ENCODE assay signal across 10 mouse cellular contexts in the genomic region with DNA sequence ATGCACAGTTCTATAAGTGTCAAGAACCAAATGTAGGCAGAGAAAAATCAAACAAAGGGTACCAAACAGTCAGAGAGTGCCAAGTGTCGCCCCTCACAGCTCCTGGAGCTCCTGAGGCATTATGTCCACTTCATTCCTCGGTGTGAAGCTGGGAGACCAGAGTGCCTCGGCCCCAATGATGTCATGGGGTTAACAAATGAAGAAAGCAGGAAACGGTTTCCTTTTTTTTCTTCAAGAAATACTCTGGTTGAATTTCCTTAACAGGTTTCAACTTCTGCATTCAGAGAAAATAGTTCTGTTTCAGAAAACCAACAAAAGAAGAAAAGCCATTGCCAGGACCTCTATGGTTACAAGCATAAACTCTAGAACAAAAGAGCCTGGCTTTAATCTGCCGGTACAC. TPM values are rescaled to one million over a fixed set of nuclear protein-coding genes. Genes with fewer than 3 reads are reported as not detected.
DNase-seq lines count a peak whose midpoint lies in the region; ATAC-seq and TF ChIP-seq lines count a peak whose summit lies in the region.
"Had no signal": no experiment of that assay in that cellular context is flagged by ENCODE, and none has a peak within 500 bp of the region (broad histone marks: within the 10 kb centered on the region; RNA-seq: fewer than 3 reads in every experiment).

No protein-coding gene starts in this region.

- H3K4me1 ChIP-seq in hindbrain, embryonic 10.5 days (replicated peaks) = peaks cover 31% of the 10 kb centered on the region
- no peaks in the 10 kb centered on the region for H3K4me1 ChIP-seq in hindbrain, embryonic 11.5 days (replicated peaks; ENCODE audit: control insufficient read depth, insufficient read depth, low read length)
- H3K4me1 ChIP-seq in hindbrain, embryonic 13.5 days (replicated peaks) = peaks cover 50% of the 10 kb centered on the region
- peaks cover 38% of the 10 kb centered on the region for H3K4me1 ChIP-seq in midbrain, embryonic 15.5 days
- peaks cover 27% of the 10 kb centered on the region for H3K4me1 ChIP-seq in thymus, adult 2 months (replicated peaks; ENCODE audit: control insufficient read depth, insufficient read depth, low read length)

- ATAC-seq in hindbrain, embryonic 11.5 days (ENCODE audit: low FRiP score) = no peak
- peak; percentile 20; the same call in 1 of the 2 replicates for ATAC-seq in common myeloid progenitor, adult 5-6 weeks (replicated peaks; ENCODE audit: low read depth, poor library complexity, severe bottlenecking)
- ATAC-seq in hindbrain, embryonic 13.5 days (ENCODE audit: low FRiP score) = 0 out of 2 replicates have a peak, but pooled peaks have one; percentile 22
- ATAC-seq in midbrain, embryonic 15.5 days (replicated peaks) = no peak
- ATAC-seq: intestine, postnatal 0 days had no signal

- H3K36me3 ChIP-seq in hindbrain, embryonic 10.5 days = no peaks in the 10 kb centered on the region
- H3K36me3 ChIP-seq in hindbrain, embryonic 11.5 days (ENCODE audit: control insufficient read depth, insufficient read depth, low read length) = no peaks in the 10 kb centered on the region
- H3K36me3 ChIP-seq in hindbrain, embryonic 13.5 days = no peaks in the 10 kb centered on the region
- H3K36me3 ChIP-seq in midbrain, embryonic 15.5 days (replicated peaks) = no peaks in the 10 kb centered on the region
- H3K36me3 ChIP-seq in thymus, adult 2 months (ENCODE audit: control insufficient read depth, insufficient read depth, low read length) = no peaks in the 10 kb centered on the region

- no peak for TF ChIP-seq CTCF in thymus, adult 2 months (IDR thresholded peaks at IDR 0.05; ENCODE audit: borderline replicate concordance, control insufficient read depth, extremely low read depth, insufficient read depth, low read length, poor library complexity)

- no peak overlapping the region for H3K4me2 ChIP-seq in hindbrain, embryonic 11.5 days (replicated peaks; ENCODE audit: low read depth, low read length)
- H3K4me2 ChIP-seq in hindbrain, embryonic 13.5 days = no peak overlapping the region
- no peak overlapping the region for H3K4me2 ChIP-seq in midbrain, embryonic 15.5 days

- TF ChIP-seq POLR2A in thymus, adult 2 months (IDR thresholded peaks at IDR 0.05; ENCODE audit: control insufficient read depth, extremely low read depth, insufficient read depth, low read length, poor library complexity) = no peak

- WGBS in hindbrain, embryonic 10.5 days = 56% methylated on average over 5 of the region's 5 CpGs
- 58% methylated on average over 5 of the region's 5 CpGs for WGBS in hindbrain, embryonic 11.5 days
- WGBS in hindbrain, embryonic 13.5 days = 45% methylated on average over 5 of the region's 5 CpGs
- WGBS in midbrain, embryonic 15.5 days = 27% methylated on average over 5 of the region's 5 CpGs
- WGBS in thymus, adult 2 months = 20% methylated on average over 5 of the region's 5 CpGs

- no peaks in the 10 kb centered on the region for H3K9me3 ChIP-seq in hindbrain, embryonic 10.5 days
- H3K9me3 ChIP-seq in hindbrain, embryonic 11.5 days (ENCODE audit: control insufficient read depth, low read length) = no peaks in the 10 kb centered on the region
- no peaks in the 10 kb centered on the region for H3K9me3 ChIP-seq in hindbrain, embryonic 13.5 days
- H3K9me3 ChIP-seq in midbrain, embryonic 15.5 days = no peaks in the 10 kb centered on the region

- H3K27ac ChIP-seq in hindbrain, embryonic 10.5 days = peak overlapping the region; percentile 76; the same call in 1 of the 2 replicates
- no peak overlapping the region for H3K27ac ChIP-seq in hindbrain, embryonic 11.5 days (ENCODE audit: low read depth, low read length)
- H3K27ac ChIP-seq in hindbrain, embryonic 13.5 days = peak overlapping the region; percentile 53
- peak overlapping the region; percentile 43; the same call in 1 of the 2 replicates for H3K27ac ChIP-seq in midbrain, embryonic 15.5 days
- no peak overlapping the region; the same call in 1 of the 2 replicates for H3K27ac ChIP-seq in thymus, adult 2 months (ENCODE audit: control insufficient read depth, insufficient read depth, low read length)

- H3K4me3 ChIP-seq in hindbrain, embryonic 10.5 days = no peak overlapping the region
- H3K4me3 ChIP-seq in hindbrain, embryonic 11.5 days (ENCODE audit: low read depth, low read length) = no peak overlapping the region
- H3K4me3 ChIP-seq in hindbrain, embryonic 13.5 days = no peak overlapping the region
- no peak overlapping the region for H3K4me3 ChIP-seq in midbrain, embryonic 15.5 days
- no peak overlapping the region for H3K4me3 ChIP-seq in thymus, adult 2 months (ENCODE audit: control insufficient read depth, insufficient read depth, low read length)

- H3K27me3 ChIP-seq in hindbrain, embryonic 10.5 days (ENCODE audit: insufficient read depth, poor library complexity, severe bottlenecking) = no peaks in the 10 kb centered on the region
- H3K27me3 ChIP-seq in hindbrain, embryonic 11.5 days (ENCODE audit: control insufficient read depth, insufficient read depth, low read length) = no peaks in the 10 kb centered on the region
- H3K27me3 ChIP-seq in hindbrain, embryonic 13.5 days = no peaks in the 10 kb centered on the region
- H3K27me3 ChIP-seq in midbrain, embryonic 15.5 days (replicated peaks) = no peaks in the 10 kb centered on the region
- H3K27me3 ChIP-seq in thymus, adult 2 months (ENCODE audit: control insufficient read depth, insufficient read depth, low read length) = no peaks in the 10 kb centered on the region

- no peak overlapping the region for H3K9ac ChIP-seq in hindbrain, embryonic 11.5 days (ENCODE audit: low read depth, low read length)
- 0 out of 2 replicates have a peak overlapping the region, but pooled peaks have one; percentile 25 for H3K9ac ChIP-seq in hindbrain, embryonic 13.5 days
- H3K9ac ChIP-seq in midbrain, embryonic 15.5 days = no peak overlapping the region

- no peak for DNase-seq in hindbrain, embryonic 10.5 days (ENCODE audit: low spot score)
- DNase-seq in hindbrain, embryonic 11.5 days (ENCODE audit: low spot score) = no peak
- no peak for DNase-seq in thymus, postnatal 25 days
- DNase-seq in left cerebral cortex, adult 11 months (ENCODE audit: low spot score) = no peak
- no peak for DNase-seq in thymus, adult 2 months
- DNase-seq: adrenal gland, postnatal 10 days had no signal

RNA-seq across cellular contexts. Expression of a gene that starts 36.4 kb away (rescaled TPM):
- polyA plus RNA-seq in hindbrain, embryonic 10.5 days (2016; fragmentation: Nextera tagmentation; extraction: Ambion mirVana) = 8.1 and 10.1 TPM in 2 replicates
- 9.9 and 11.1 TPM in 2 replicates for polyA plus RNA-seq in hindbrain, embryonic 11.5 days (2014; fragmentation: Nextera tagmentation; extraction: Ambion mirVana)
- total RNA-seq in common myeloid progenitor, adult 5-6 weeks (2017) = 8.4 and 15.8 TPM in 2 replicates
- polyA plus RNA-seq in hindbrain, embryonic 13.5 days (2015; fragmentation: Nextera tagmentation; extraction: Ambion mirVana) = 14.3 and 16.5 TPM in 2 replicates
- polyA plus RNA-seq in midbrain, embryonic 15.5 days (2015; fragmentation: Nextera tagmentation; extraction: Ambion mirVana) = 15.6 and 15.7 TPM in 2 replicates
- polyA plus RNA-seq in thymus, adult 2 months (2012; rRNA removed) = 40.3 and 43.6 TPM in 2 replicates

Comparison
In these comparisons a context has a peak if more than half of its experiments do, and no peak if none do; other contexts are left out.
1. H3K27ac ChIP-seq: peak in hindbrain, embryonic 10.5 days (single experiment), hindbrain, embryonic 13.5 days (single experiment) and midbrain, embryonic 15.5 days (single experiment); none in hindbrain, embryonic 11.5 days (single experiment) and thymus, adult 2 months (single experiment).
2. ATAC-seq: peak in common myeloid progenitor, adult 5-6 weeks (single experiment) and hindbrain, embryonic 13.5 days (single experiment); none in hindbrain, embryonic 11.5 days (single experiment) and midbrain, embryonic 15.5 days (single experiment).